Mouse (Mus musculus) MEL (cell line): ENCODE data around the gene Hmgcl. TPM values are rescaled to one million over a fixed set of nuclear protein-coding genes. Genes with fewer than 3 reads are reported as not detected.
A peak's percentile ranks its signal among the peaks of the same experiment; 100 is the strongest.

Experiments
- DNase-seq: peaks from one replicate; pipeline ENCODE4 v3.0.0; 2011; ENCODE audit warnings: low read depth, low spot score
- H3K27ac ChIP-seq: 2 replicates; pipeline ENCODE4 v1.5.1; 2012; ENCODE audit warnings: low read depth, mild to moderate bottlenecking, control low read depth, low read length, moderate library complexity; ENCODE audit not compliant: control insufficient read depth
- H3K27me3 ChIP-seq, 2 experiments: fragments of 150-350 bp in 1 of 2; sonication (generic) in 1 of 2; 2 replicates each; pipeline ENCODE4 v1.6.1; 2012; ENCODE audit warnings: low read length in 2 of 2, mild to moderate bottlenecking in 2 of 2, improper control_type of control experiment in 1 of 2, moderate library complexity in 1 of 2; ENCODE audit not compliant: insufficient read depth in 2 of 2, control insufficient read depth in 1 of 2
- H3K36me3 ChIP-seq, 2 experiments: 2 replicates each; pipeline ENCODE4 v1.6.1; 2012 to 2014; ENCODE audit warnings: low read length in 2 of 2, improper control_type of control experiment in 1 of 2, inconsistent platforms in 1 of 2, mild to moderate bottlenecking in 1 of 2; ENCODE audit not compliant: insufficient read depth in 2 of 2, control insufficient read depth in 1 of 2
- H3K4me1 ChIP-seq, 2 experiments: fragments of 150-350 bp in 1 of 2; sonication (generic) in 1 of 2; 2 replicates each; pipeline ENCODE4 v1.6.1; 2012; ENCODE audit warnings: low read length in 2 of 2, improper control_type of control experiment in 1 of 2, mild to moderate bottlenecking in 1 of 2; ENCODE audit not compliant: insufficient read depth in 2 of 2, control insufficient read depth in 1 of 2
- H3K4me3 ChIP-seq, 2 experiments: fragments of 150-350 bp in 1 of 2; sonication (generic) in 1 of 2; 2 replicates each; pipeline ENCODE4 v1.5.1; 2012; ENCODE audit warnings: low read depth in 2 of 2, low read length in 2 of 2, mild to moderate bottlenecking in 2 of 2, moderate library complexity in 2 of 2, control low read depth in 1 of 2, improper control_type of control experiment in 1 of 2; ENCODE audit not compliant: control insufficient read depth in 1 of 2, insufficient read depth in 1 of 2
- H3K79me2 ChIP-seq: 2 replicates; pipeline ENCODE4 v1.6.1; 2012; ENCODE audit warnings: mild to moderate bottlenecking, low read length, moderate library complexity; ENCODE audit not compliant: control insufficient read depth, poor library complexity, insufficient read depth
- H3K9ac ChIP-seq: 2 replicates; pipeline ENCODE4 v1.6.1; 2012; ENCODE audit warnings: low read depth, mild to moderate bottlenecking, control low read depth, low read length, moderate library complexity; ENCODE audit not compliant: control insufficient read depth, poor library complexity, severe bottlenecking
- H3K9me3 ChIP-seq: fragments of 150-350 bp; sonication (generic); replicated peaks from 2 replicates; pipeline ENCODE4 v1.6.1; 2012; ENCODE audit warnings: mild to moderate bottlenecking, low read length, improper control_type of control experiment, moderate library complexity; ENCODE audit not compliant: insufficient read depth
- BHLHE40 ChIP-seq: IDR thresholded peaks from 2 replicates; pipeline ENCODE4 v1.6.1; 2012; ENCODE audit warnings: low read depth, mild to moderate bottlenecking, inconsistent platforms, low read length, improper control_type of control experiment, borderline replicate concordance
- CHD1 ChIP-seq: IDR thresholded peaks from 2 replicates; pipeline ENCODE4 v1.6.1; 2012; ENCODE audit warnings: low read depth, mild to moderate bottlenecking, inconsistent platforms, low read length, improper control_type of control experiment
- CHD2 ChIP-seq: IDR thresholded peaks from 2 replicates; pipeline ENCODE4 v1.6.1; 2011; ENCODE audit warnings: low read length, improper control_type of control experiment
- CTCF ChIP-seq, 3 experiments: IDR thresholded peaks in 2 of 3; conservative IDR thresholded peaks in 1 of 3; 2 replicates each; pipeline ENCODE4 v1.5.1; 2011 to 2012; ENCODE audit warnings: low read length in 3 of 3, low read depth in 2 of 3, mild to moderate bottlenecking in 2 of 3, improper control_type of control experiment in 1 of 3, inconsistent platforms in 1 of 3, mixed read lengths in 1 of 3, moderate library complexity in 1 of 3; ENCODE audit not compliant: control insufficient read depth in 1 of 3, insufficient read depth in 1 of 3, poor library complexity in 1 of 3, severe bottlenecking in 1 of 3
- E2F4 ChIP-seq: IDR thresholded peaks from 2 replicates; pipeline ENCODE4 v1.6.1; 2011; ENCODE audit warnings: low read depth, low read length, improper control_type of control experiment, borderline replicate concordance
- ELF1 ChIP-seq: IDR thresholded peaks from 2 replicates; pipeline ENCODE4 v1.6.1; 2014; ENCODE audit warnings: low read depth, mild to moderate bottlenecking, inconsistent platforms, low read length, improper control_type of control experiment, moderate library complexity
- ETS1 ChIP-seq: IDR thresholded peaks from 2 replicates; pipeline ENCODE4 v1.6.1; 2012; ENCODE audit warnings: low read depth, mild to moderate bottlenecking, inconsistent platforms, low read length, improper control_type of control experiment, moderate library complexity
- GABPA ChIP-seq: IDR thresholded peaks from 2 replicates; pipeline ENCODE4 v1.6.1; 2012; ENCODE audit warnings: low read depth, mild to moderate bottlenecking, inconsistent platforms, low read length, improper control_type of control experiment, moderate library complexity
- GATA1 ChIP-seq: IDR thresholded peaks from 2 replicates; pipeline ENCODE4 v1.6.1; 2011; ENCODE audit warnings: low read depth, low read length, improper control_type of control experiment
- HCFC1 ChIP-seq: IDR thresholded peaks from 2 replicates; pipeline ENCODE4 v1.6.1; 2012; ENCODE audit warnings: low read depth, mild to moderate bottlenecking, inconsistent platforms, low read length, improper control_type of control experiment, moderate library complexity
- JUND ChIP-seq: IDR thresholded peaks from 2 replicates; pipeline ENCODE4 v1.6.1; 2011; ENCODE audit warnings: low read depth, mild to moderate bottlenecking, improper control_type of control experiment, low read length
- KAT2A ChIP-seq: conservative IDR thresholded peaks from 2 replicates; pipeline ENCODE4 v1.6.1; 2012; ENCODE audit warnings: low read depth, low read length, improper control_type of control experiment, inconsistent platforms
- MAFK ChIP-seq: IDR thresholded peaks from 2 replicates; pipeline ENCODE4 v1.6.1; 2011; ENCODE audit warnings: low read depth, mild to moderate bottlenecking, low read length, improper control_type of control experiment, borderline replicate concordance
- MAX ChIP-seq: IDR thresholded peaks from 2 replicates; pipeline ENCODE4 v1.6.1; 2011; ENCODE audit warnings: low read length, improper control_type of control experiment
- MEF2A ChIP-seq: IDR thresholded peaks from 2 replicates; pipeline ENCODE4 v1.6.1; 2014; ENCODE audit warnings: low read depth, mild to moderate bottlenecking, inconsistent platforms, low read length, improper control_type of control experiment; ENCODE audit not compliant: poor library complexity, insufficient replicate concordance, severe bottlenecking; ENCODE audit errors: extremely low read depth
- MXI1 ChIP-seq: IDR thresholded peaks from 2 replicates; pipeline ENCODE4 v1.6.1; 2011; ENCODE audit warnings: mild to moderate bottlenecking, low read depth, low read length, improper control_type of control experiment
- MYB ChIP-seq: IDR thresholded peaks from 2 replicates; pipeline ENCODE4 v1.6.1; 2011; ENCODE audit warnings: mild to moderate bottlenecking, low read depth, low read length, improper control_type of control experiment
- MYC ChIP-seq: IDR thresholded peaks from 2 replicates; pipeline ENCODE4 v1.6.1; 2011; ENCODE audit warnings: low read depth, mild to moderate bottlenecking, low read length, improper control_type of control experiment, moderate library complexity
- NELFE ChIP-seq: IDR thresholded peaks from 2 replicates; pipeline ENCODE4 v1.6.1; 2011; ENCODE audit warnings: low read depth, low read length, improper control_type of control experiment
- NRF1 ChIP-seq: IDR thresholded peaks from 2 replicates; pipeline ENCODE4 v1.6.1; 2014; ENCODE audit warnings: low read depth, mild to moderate bottlenecking, inconsistent platforms, low read length, improper control_type of control experiment, moderate library complexity; ENCODE audit not compliant: poor library complexity, insufficient read depth, severe bottlenecking
- POLR2AphosphoS2 ChIP-seq: IDR thresholded peaks from 2 replicates; pipeline ENCODE4 v1.6.1; 2011; ENCODE audit warnings: low read length, improper control_type of control experiment
- POLR2AphosphoS5 ChIP-seq: IDR thresholded peaks from 2 replicates; pipeline ENCODE4 v1.6.1; 2012; ENCODE audit warnings: low read depth, borderline replicate concordance, mild to moderate bottlenecking, inconsistent platforms, low read length, moderate library complexity, mixed read lengths
- RAD21 ChIP-seq: IDR thresholded peaks from 2 replicates; pipeline ENCODE4 v1.6.1; 2011; ENCODE audit warnings: mild to moderate bottlenecking, low read depth, low read length, improper control_type of control experiment
- RCOR1 ChIP-seq: IDR thresholded peaks from 2 replicates; pipeline ENCODE4 v1.6.1; 2012; ENCODE audit warnings: low read depth, mild to moderate bottlenecking, inconsistent platforms, low read length, improper control_type of control experiment
- SMC3 ChIP-seq: IDR thresholded peaks from 2 replicates; pipeline ENCODE4 v1.6.1; 2011; ENCODE audit warnings: low read depth, low read length, improper control_type of control experiment
- TAL1 ChIP-seq: IDR thresholded peaks from 2 replicates; pipeline ENCODE4 v1.6.1; 2012; ENCODE audit warnings: mild to moderate bottlenecking, inconsistent platforms, low read length, moderate library complexity, mixed read lengths
- TBP ChIP-seq: IDR thresholded peaks from 2 replicates; pipeline ENCODE4 v1.8.0; 2011; ENCODE audit warnings: low read depth, low read length, improper control_type of control experiment
- TCF12 ChIP-seq: IDR thresholded peaks from 2 replicates; pipeline ENCODE4 v1.6.1; 2014; ENCODE audit warnings: low read depth, mild to moderate bottlenecking, inconsistent platforms, low read length, improper control_type of control experiment, moderate library complexity
- UBTF ChIP-seq: IDR thresholded peaks from 2 replicates; pipeline ENCODE4 v1.6.1; 2012; ENCODE audit warnings: low read depth, mild to moderate bottlenecking, inconsistent platforms, low read length, improper control_type of control experiment, moderate library complexity, borderline replicate concordance; ENCODE audit not compliant: insufficient read depth
- USF1 ChIP-seq: IDR thresholded peaks from 2 replicates; pipeline ENCODE4 v1.6.1; 2014; ENCODE audit warnings: low read depth, mild to moderate bottlenecking, inconsistent platforms, low read length, improper control_type of control experiment, moderate library complexity
- USF2 ChIP-seq, 2 experiments: IDR thresholded peaks; 2 replicates each; pipeline ENCODE4 v1.6.1; 2011 to 2012; ENCODE audit warnings: improper control_type of control experiment in 2 of 2, low read length in 2 of 2, borderline replicate concordance in 1 of 2, inconsistent platforms in 1 of 2, low read depth in 1 of 2, mild to moderate bottlenecking in 1 of 2; ENCODE audit not compliant: insufficient read depth in 1 of 2
- ZC3H11A ChIP-seq: IDR thresholded peaks from 2 replicates; pipeline ENCODE4 v1.6.1; 2012; ENCODE audit warnings: low read depth, mild to moderate bottlenecking, inconsistent platforms, low read length, improper control_type of control experiment
- ZKSCAN1 ChIP-seq: IDR thresholded peaks from 2 replicates; pipeline ENCODE4 v1.6.1; 2012; ENCODE audit warnings: low read depth, mild to moderate bottlenecking, inconsistent platforms, low read length, improper control_type of control experiment, moderate library complexity
- ZNF384 ChIP-seq: IDR thresholded peaks from 2 replicates; pipeline ENCODE4 v1.6.1; 2012; ENCODE audit warnings: low read depth, mild to moderate bottlenecking, inconsistent platforms, low read length, improper control_type of control experiment
- polyA plus RNA-seq, 2 experiments: library from polyadenylated mRNA; stranded (reverse) in 1 of 2; unstranded in 1 of 2; fragments of >175 nt in 1 of 2; fragments of >200 nt in 1 of 2; gene quantifications; 2 replicates each; pipeline versions ENCODE4 v1.2.1 to v1.2.4; 2012; ENCODE audit warnings: low replicate concordance in 2 of 2, low read depth in 1 of 2; ENCODE audit not compliant: insufficient read length in 2 of 2, insufficient read depth in 1 of 2, missing spikeins in 1 of 2
- total RNA-seq: library from RNA; depleted of rRNA; stranded (reverse); fragments of 300-350 nt; gene quantifications from 2 replicates; pipeline ENCODE4 v1.2.3, GENCODE M21; 2012

Hmgcl gene
- total and polyA plus RNA-seq, 3 experiments, result 48.7 to 66.5 TPM; not detected in 1

- Histone ChIP-seq H3K9me3 (no peaks in the 10 kb centered on the region), H3K79me2 (peaks cover 11% of the 10 kb centered on the region), H3K27ac (peak within 1 kb of the TSS; percentile 90), H3K4me3 (peak within 1 kb of the TSS; percentile 77 to 98), H3K27me3 (no peaks in the 10 kb centered on the region), H3K36me3 (peaks cover 0 to 22% of the 10 kb centered on the region in 2 experiments; a peak in 2 of 4 replicates), H3K4me1 (peaks cover 7 to 30% of the 10 kb centered on the region in 2 experiments), H3K9ac (peak within 1 kb of the TSS; percentile 91)
- peak; percentile 98 for DNase-seq
- peak; percentile 52; the same call in 1 of the 2 replicates for TF ChIP-seq MXI1
- TF ChIP-seq CTCF (IDR thresholded peaks at IDR 0.05 in 2 of 3, conservative IDR thresholded peaks at IDR 0.05 in 1 of 3; ENCODE audit: control insufficient read depth in 1 of 3, insufficient read depth in 1 of 3, low read depth in 2 of 3, low read length in 3 of 3, poor library complexity in 1 of 3, severe bottlenecking in 1 of 3), result peak in 2 of 3 experiments; percentile 68 to 92
- TF ChIP-seq GATA1, result no peak
- TF ChIP-seq UBTF, result 0 out of 2 replicates have a peak, but pooled peaks have one; percentile 30
- no peak for TF ChIP-seq POLR2AphosphoS5
- TF ChIP-seq E2F4, result no peak
- no peak for TF ChIP-seq ETS1
- TF ChIP-seq SMC3, result peak; percentile 63
- TF ChIP-seq CHD2, result no peak; the same call in 1 of the 2 replicates
- TF ChIP-seq ZKSCAN1, result no peak
- peak; percentile 25 for TF ChIP-seq RAD21
- peak; percentile 26; the same call in 1 of the 2 replicates for TF ChIP-seq TCF12
- TF ChIP-seq MEF2A, result no peak
- no peak for TF ChIP-seq TAL1
- peak; percentile 74 for TF ChIP-seq HCFC1
- TF ChIP-seq BHLHE40, result no peak
- TF ChIP-seq JUND, result no peak
- TF ChIP-seq POLR2AphosphoS2, result peak; percentile 90
- TF ChIP-seq ELF1, result peak; percentile 89
- peak; percentile 84 for TF ChIP-seq NRF1
- TF ChIP-seq MYB, result no peak
- no peak for TF ChIP-seq MAFK
- TF ChIP-seq MAX, result peak; percentile 36; the same call in 1 of the 2 replicates
- peak; percentile 33; the same call in 1 of the 2 replicates for TF ChIP-seq RCOR1
- TF ChIP-seq USF1, result peak; percentile 8; the same call in 1 of the 2 replicates
- peak; percentile 73 for TF ChIP-seq NELFE
- peak; percentile 39; the same call in 1 of the 2 replicates for TF ChIP-seq KAT2A
- TF ChIP-seq CHD1, result no peak
- peak; percentile 19; the same call in 1 of the 2 replicates for TF ChIP-seq ZC3H11A
- no peak for TF ChIP-seq USF2 (IDR thresholded peaks at IDR 0.05; ENCODE audit: borderline replicate concordance in 1 of 2, insufficient read depth in 1 of 2, low read depth in 1 of 2, low read length in 2 of 2)
- TF ChIP-seq GABPA, result no peak; the same call in 1 of the 2 replicates
- TF ChIP-seq ZNF384, result no peak; the same call in 1 of the 2 replicates
- TF ChIP-seq MYC, result no peak
- peak; percentile 70; the same call in 1 of the 2 replicates for TF ChIP-seq TBP
Observed at GRCm38 (mm10) chr4:135920304-135921241, 25.7 kb upstream of the Hmgcl start, which contains the start of gene Fuca1. Gene Fuca1, plus strand, starts transcription at chr4:135920735.
